Mouse (Mus musculus) E14TG2a.4 (cell line): ENCODE measurements around the gene S1pr5.
A peak's percentile ranks its signal among the peaks of the same experiment; 100 is the strongest.

Experiments used
- H3K27me3 ChIP-seq: 2 replicates; pipeline ENCODE4 v1.6.1; 2014; ENCODE audit warnings: low read length, control low read depth; ENCODE audit not compliant: insufficient read depth
- H3K36me3 ChIP-seq: 2 replicates; pipeline ENCODE4 v1.6.1; 2014; ENCODE audit warnings: low read length, control low read depth; ENCODE audit not compliant: insufficient read depth
- H3K4me1 ChIP-seq: replicated peaks from 2 replicates; pipeline ENCODE4 v1.6.1; 2014; ENCODE audit warnings: low read depth, low read length, control low read depth
- H3K4me3 ChIP-seq: replicated peaks from 2 replicates; pipeline ENCODE4 v1.5.1; 2014; ENCODE audit warnings: mild to moderate bottlenecking, low read length
- H3K9me3 ChIP-seq: 2 replicates; pipeline ENCODE4 v1.6.1; 2014; ENCODE audit warnings: low read length, control low read depth
- CTCF ChIP-seq: conservative IDR thresholded peaks from 2 replicates; pipeline ENCODE4 v1.5.1; 2014; ENCODE audit warnings: low read length
- NANOG ChIP-seq: IDR thresholded peaks from 2 replicates; pipeline ENCODE4 v1.6.1; 2014; ENCODE audit warnings: borderline replicate concordance, low read length, mixed read lengths
- POU5F1 ChIP-seq: IDR thresholded peaks from 2 replicates; pipeline ENCODE4 v1.6.1; 2014; ENCODE audit warnings: low read length, borderline replicate concordance

Gene S1pr5

DNA sequence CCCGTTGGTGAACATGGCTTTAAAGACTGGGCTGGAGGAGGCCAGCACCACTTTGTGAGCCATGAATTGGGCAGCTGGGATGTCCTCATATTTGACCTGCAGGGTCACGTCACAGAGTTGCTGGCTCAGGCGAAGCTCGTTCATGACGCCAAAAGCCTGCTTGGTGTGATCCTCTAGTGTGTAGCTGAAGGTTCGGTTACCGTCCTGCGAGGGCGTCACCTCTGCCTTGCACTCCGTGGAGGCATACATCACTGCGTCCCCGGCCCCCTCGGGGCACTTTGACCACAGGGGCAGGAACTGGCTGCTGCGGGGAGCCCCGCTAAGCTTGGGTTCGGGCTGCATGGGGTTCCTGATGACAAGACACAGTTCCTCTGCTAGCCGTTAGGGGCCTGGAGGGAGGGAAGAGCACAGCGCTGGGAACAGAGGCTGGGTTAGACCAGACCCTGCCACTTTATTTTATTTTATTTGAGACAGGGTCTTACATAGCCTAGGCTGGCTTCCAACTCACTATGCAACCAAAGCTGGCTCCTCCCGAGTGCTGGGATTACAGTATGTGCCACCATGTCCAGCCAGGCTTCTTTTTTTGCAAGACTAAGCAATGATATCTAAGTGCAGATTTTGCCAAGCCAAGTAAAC lies 10.8 kb downstream of the S1pr5 start:
- peak; percentile 22 for TF ChIP-seq CTCF
- no peak for TF ChIP-seq POU5F1
- TF ChIP-seq NANOG: no peak
- H3K36me3 ChIP-seq: peaks cover 46% of the 10 kb centered on the region
- peaks cover 20% of the 10 kb centered on the region for H3K27me3 ChIP-seq
- H3K4me1 ChIP-seq: peaks cover 76% of the 10 kb centered on the region
- no peaks in the 10 kb centered on the region for H3K9me3 ChIP-seq
- H3K4me3 ChIP-seq: peak overlapping the region; percentile 92

DNA sequence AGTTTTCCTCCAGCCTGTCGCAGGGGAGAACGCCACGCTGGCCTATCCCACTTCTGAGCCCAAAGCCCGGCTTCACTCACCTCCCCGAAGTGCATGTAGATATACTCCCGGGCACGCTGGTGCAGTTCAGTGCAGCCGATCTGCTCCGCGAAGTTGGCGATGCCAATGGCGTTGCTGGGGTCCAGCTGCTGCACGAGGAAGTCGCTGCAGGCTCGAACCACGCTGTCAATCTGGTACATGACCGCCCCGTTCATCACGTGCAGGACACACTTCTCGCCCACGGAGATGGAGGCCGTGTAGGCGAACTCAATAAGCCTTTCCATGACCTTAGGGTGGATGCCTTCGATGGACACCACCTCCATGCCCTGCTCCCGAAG lies 11.3 kb downstream of the S1pr5 start:
- Histone ChIP-seq H3K4me3 (peak overlapping the region; percentile 92), H3K9me3 (no peaks in the 10 kb centered on the region), H3K36me3 (peaks cover 49% of the 10 kb centered on the region), H3K27me3 (peaks cover 20% of the 10 kb centered on the region), H3K4me1 (peaks cover 78% of the 10 kb centered on the region)
- TF ChIP-seq POU5F1 (no peak), CTCF (no peak), NANOG (no peak)

DNA sequence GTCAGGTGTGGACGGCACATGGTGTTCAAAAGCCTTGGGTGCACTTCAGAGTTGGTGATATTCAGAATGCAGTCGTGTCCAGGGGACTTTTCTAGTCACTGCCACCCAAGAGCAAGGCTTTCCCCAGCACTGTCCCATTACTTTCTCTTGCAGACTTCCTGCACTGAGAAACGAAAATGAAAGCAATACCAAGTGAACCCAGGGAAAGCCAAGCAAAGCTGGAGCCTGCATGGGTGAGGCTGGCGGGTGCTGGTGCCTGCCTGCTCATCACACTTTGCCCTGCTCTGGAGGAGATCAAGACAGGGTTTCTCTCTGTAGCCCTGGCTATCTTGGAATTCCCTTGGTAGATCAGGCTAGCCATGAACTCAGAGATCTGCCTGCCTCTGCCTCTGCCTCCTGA lies 12.9 kb downstream of the S1pr5 start:
- Histone ChIP-seq H3K36me3 (peaks cover 66% of the 10 kb centered on the region), H3K27me3 (peaks cover 24% of the 10 kb centered on the region), H3K4me1 (peaks cover 79% of the 10 kb centered on the region), H3K4me3 (no peak overlapping the region), H3K9me3 (no peaks in the 10 kb centered on the region)
- TF ChIP-seq NANOG: no peak

DNA sequence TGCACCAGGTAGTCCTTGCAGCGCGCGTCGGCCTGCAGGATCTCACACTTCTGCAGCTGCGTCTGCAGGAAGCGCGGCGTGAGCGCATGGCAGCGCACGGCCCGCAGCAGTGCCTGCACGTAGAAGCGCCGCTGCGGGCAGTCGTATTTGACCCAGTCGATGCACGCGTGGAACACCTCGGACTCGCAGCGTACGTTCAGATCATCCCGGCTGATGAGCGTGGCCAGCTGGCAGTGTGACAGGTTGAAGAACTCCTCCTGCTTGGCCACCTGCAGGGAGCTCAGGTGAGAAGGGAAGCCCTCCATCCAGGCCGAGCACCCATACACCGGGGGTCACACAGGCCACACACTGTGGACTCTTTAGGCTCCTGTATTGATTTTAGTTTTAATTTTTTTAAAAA lies 14.4 kb downstream of the S1pr5 start:
- H3K9me3 ChIP-seq: no peaks in the 10 kb centered on the region
- peaks cover 22% of the 10 kb centered on the region for H3K27me3 ChIP-seq
- peaks cover 81% of the 10 kb centered on the region for H3K36me3 ChIP-seq
- TF ChIP-seq POU5F1 (no peak), CTCF (no peak), NANOG (no peak)
- H3K4me3 ChIP-seq: peak overlapping the region; percentile 74
- H3K4me1 ChIP-seq: peaks cover 84% of the 10 kb centered on the region

DNA sequence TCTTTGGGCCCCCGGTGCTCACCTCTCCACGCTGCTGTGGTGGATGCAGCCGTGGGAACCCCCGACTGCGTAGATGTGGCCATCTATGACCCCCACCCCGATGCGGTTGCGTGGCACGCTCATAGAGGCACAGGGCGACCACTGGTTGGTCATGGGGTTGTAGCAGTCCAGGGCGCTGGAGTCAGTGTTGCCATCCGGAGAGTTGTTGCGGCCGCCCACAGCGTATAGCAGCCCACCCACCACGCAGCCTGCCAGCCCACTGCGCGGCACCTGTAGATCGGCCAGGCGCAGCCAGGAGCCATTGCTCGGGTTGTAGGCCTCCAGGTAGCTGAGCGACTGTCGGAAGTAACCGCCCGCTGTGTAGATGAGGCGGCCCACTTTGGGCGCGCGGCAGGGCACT lies 14.9 kb downstream of the S1pr5 start:
- Histone ChIP-seq H3K4me1 (peaks cover 88% of the 10 kb centered on the region), H3K9me3 (no peaks in the 10 kb centered on the region), H3K4me3 (peak overlapping the region; percentile 74), H3K27me3 (peaks cover 22% of the 10 kb centered on the region), H3K36me3 (peaks cover 84% of the 10 kb centered on the region)
- TF ChIP-seq CTCF: no peak
- TF ChIP-seq POU5F1: no peak
- TF ChIP-seq NANOG: no peak

DNA sequence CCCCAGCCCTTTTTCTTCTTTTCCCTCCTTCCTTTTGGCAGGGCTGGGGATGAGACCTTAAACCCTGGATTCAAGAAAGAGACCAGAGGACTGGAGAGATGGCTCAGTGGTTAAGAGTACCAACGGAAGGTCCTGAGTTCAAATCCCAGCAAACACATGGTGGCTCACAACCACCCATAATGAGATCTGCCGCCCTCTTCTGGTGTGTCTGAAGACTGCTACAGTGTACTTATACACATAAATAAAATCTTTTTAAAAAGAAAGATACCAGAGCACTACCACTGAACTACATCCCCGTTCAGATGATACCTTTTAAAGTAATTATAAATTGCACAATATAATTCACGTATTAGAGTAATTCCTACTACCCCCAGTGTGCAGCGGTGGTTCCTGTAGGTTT lies 15.4 kb downstream of the S1pr5 start:
- H3K9me3 ChIP-seq: no peaks in the 10 kb centered on the region
- H3K4me1 ChIP-seq: peaks cover 91% of the 10 kb centered on the region
- H3K36me3 ChIP-seq: peaks cover 84% of the 10 kb centered on the region
- H3K27me3 ChIP-seq: peaks cover 22% of the 10 kb centered on the region
- H3K4me3 ChIP-seq: peak overlapping the region; percentile 74; the same call in 1 of the 2 replicates
- TF ChIP-seq POU5F1: no peak
- TF ChIP-seq CTCF: peak; percentile 10; the same call in 1 of the 2 replicates

DNA sequence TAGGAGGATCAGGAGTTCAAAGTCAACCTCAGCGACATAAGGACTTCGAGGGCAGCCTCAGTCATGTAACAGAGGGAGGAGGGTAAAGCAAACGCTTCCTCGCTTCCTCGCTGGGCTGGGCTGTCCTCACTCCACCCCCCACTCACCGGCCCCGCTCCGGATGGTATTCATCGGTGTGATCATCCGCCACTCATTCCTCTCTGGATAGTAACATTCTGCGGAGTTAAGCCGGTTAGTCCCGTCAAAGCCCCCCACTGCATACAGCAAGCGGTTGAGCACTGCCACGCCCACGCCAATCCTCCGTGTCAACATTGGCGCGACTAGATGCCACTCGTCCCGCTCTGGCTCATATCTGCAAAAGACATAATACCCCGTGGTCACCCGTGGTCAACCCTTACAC lies 16.7 kb downstream of the S1pr5 start:
- peaks cover 82% of the 10 kb centered on the region for H3K36me3 ChIP-seq
- TF ChIP-seq CTCF: no peak
- TF ChIP-seq NANOG: no peak
- TF ChIP-seq POU5F1: no peak
- peaks cover 22% of the 10 kb centered on the region for H3K27me3 ChIP-seq
- no peaks in the 10 kb centered on the region for H3K9me3 ChIP-seq
- peak overlapping the region; percentile 21; the same call in 1 of the 2 replicates for H3K4me3 ChIP-seq
- H3K4me1 ChIP-seq: peaks cover 91% of the 10 kb centered on the region

DNA sequence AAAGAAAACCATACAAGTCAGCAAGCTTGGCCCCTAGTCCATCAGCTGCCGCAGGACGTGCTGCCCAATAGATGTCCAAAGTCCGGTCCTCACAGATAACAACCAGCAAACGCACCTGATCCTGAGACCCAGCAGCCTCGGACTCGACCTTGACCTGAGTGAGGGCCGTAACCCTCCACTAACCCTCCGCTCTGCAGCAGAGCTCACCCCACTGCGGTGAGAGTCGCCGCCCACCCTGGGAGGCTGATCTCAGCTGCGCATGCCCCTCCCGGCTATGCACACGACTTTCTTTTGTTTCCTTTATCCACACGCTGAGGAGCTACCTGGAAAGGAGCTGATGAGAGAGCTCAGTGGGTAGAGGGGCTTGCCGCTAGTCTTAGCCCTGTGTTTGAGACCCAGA lies 20.9 kb downstream of the S1pr5 start:
- H3K4me3 ChIP-seq: peak overlapping the region; percentile 43
- H3K27me3 ChIP-seq: peaks cover 10% of the 10 kb centered on the region
- no peaks in the 10 kb centered on the region for H3K9me3 ChIP-seq
- H3K36me3 ChIP-seq: peaks cover 46% of the 10 kb centered on the region
- no peak for TF ChIP-seq NANOG
- no peak for TF ChIP-seq CTCF
- no peak for TF ChIP-seq POU5F1
- peaks cover 88% of the 10 kb centered on the region for H3K4me1 ChIP-seq

DNA sequence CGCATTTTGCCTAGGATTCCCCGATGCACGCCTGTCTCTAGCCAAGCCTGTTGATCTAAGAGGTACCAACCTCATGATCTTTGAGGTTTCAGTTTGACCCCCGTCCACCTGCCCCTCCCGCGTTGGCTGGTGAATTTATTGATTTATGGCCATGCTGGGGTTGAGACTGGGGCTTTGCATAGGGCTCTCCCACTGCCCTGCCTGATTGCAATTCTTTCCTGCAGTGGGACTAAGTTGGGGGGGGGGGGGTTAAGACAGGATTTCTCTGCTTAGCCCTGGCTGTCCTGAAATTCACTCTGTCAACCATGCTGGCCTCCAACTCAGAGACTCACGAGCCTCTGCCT lies 22.9 kb downstream of the S1pr5 start:
- Histone ChIP-seq H3K4me3 (peak overlapping the region; percentile 76), H3K27me3 (no peaks in the 10 kb centered on the region), H3K9me3 (no peaks in the 10 kb centered on the region), H3K36me3 (peaks cover 27% of the 10 kb centered on the region), H3K4me1 (peaks cover 84% of the 10 kb centered on the region)
- TF ChIP-seq POU5F1 (no peak), NANOG (no peak), CTCF (no peak)
